Mouse (Mus musculus): ENCODE measurements around the gene Nol3.
A peak's percentile ranks its signal among the peaks of the same experiment; 100 is the strongest.
"Not testable (repeated sequence)": the region's sequence is repeated elsewhere in the genome, so short reads cannot be mapped to it uniquely, and the experiment has no call there.

The Nol3 gene

DNA sequence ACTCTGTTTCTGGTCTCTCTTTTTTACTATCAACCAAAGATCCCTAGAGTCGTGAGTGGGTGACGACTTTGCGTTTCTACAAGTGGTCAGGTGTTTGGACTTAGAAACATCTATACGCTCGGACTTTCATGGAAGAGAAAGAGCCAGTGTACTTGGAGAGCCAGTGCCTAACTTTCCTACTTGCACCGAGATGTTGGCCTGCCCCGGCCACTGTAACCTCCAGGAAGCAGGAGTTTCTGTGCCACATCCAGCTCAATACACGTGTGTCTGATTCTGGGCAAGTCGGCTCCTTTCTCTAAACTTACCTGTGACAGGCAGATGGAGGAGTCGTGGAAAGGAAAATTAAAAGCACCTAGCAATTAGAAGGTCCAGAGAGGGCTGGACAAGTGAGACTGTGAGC lies at the start of gene Nol3:
Gene Nol3, plus strand, starts transcription at position 301 of the 400 bp plus-strand sequence.
- no peak for DNase-seq

DNA sequence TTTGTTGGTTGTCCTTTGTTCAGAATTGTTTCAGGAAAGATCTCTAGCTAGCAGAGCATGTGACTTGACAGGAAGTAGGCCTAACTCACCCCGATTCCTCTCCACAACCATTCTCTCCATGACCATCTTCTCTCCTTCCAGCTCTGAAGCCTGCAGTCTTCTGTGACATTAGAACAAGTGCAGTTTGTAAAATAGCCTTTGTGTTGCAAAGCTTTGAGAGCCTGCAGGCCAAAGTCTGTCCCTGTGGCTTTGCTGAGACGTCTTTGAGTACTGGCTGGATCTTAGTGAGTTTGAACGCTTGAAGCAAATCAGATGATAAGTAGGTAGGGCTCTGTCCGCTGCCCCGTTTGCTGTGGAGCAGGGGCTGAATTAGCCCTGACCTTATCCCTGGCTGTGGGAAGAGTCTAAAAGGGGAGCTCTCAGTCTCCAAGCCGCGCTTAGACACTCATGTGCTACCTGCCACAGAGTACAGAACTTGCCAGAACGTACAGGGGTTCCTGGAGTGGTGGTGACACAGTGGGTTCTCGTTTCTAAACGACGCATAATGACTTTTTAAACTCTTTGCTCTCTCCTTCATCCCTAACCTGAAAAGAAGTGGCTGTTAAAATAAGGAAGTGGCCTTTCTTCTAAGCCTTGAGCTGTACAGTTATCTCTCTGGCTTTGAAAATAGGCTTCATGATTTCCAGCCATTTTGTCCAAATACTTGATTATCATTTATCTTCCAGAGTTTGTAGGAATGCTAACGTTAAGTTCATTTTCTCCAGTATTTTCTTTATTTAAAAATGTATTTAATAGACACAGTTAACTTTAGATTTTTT lies 44.2 kb upstream of the Nol3 start:
- DNase-seq: no peak

DNA sequence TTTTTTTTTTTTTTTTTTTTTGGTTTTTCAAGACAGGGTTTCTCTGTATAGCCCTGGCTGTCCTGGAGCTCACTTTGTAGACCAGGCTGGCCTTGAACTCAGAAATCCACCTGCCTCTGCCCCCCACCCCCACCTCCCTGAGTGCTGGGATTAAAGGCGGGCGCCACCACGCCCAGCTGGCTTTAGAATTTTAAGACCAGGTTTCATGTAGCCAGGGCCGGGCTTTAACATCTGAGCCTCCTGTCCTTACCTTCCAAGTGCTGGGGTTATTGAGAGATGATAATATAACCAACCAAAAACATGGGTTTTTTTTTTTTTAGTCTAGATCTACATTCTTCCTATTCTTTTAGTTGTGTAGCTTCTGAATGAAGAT lies 43.6 kb upstream of the Nol3 start:
- not testable (repeated sequence) for DNase-seq

DNA sequence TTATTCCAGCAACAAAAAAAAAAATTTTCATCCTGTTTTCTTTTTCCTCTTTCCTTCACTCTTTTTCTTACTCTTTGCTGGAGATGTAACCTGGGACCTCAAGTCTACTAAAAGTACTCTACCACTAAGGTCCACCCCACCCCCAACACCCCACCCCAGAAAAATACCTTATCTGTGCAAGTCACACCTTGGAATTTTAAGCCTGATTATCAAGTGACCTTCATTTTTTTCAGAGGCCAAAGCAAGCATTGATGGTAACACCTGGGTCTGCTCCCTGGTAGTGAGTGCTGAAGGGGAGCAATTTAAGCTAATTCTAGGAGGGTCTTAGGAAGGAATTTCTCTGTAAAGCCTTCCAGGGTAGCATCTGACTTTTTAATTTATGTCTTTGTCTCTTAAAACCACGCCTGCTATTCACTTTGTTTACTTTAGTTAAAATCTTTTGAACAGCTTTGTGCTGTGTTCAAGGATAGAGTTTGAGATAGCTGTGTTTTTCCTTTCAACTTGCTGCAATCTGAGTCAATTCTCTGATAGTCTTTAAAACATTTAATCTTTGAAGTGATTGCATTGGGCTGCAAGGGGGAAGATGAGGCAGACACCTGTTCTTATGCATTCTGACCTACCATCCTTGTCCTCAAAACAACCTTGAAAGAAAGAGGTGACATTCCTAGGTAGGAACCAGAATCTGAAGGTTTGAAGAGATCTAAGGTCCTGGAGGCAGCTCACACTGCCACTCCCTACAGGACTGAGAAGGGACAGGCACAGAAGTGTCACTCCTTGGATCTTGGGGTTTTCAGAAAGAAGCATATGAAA lies 42.6 kb upstream of the Nol3 start:
- DNase-seq: no peak

DNA sequence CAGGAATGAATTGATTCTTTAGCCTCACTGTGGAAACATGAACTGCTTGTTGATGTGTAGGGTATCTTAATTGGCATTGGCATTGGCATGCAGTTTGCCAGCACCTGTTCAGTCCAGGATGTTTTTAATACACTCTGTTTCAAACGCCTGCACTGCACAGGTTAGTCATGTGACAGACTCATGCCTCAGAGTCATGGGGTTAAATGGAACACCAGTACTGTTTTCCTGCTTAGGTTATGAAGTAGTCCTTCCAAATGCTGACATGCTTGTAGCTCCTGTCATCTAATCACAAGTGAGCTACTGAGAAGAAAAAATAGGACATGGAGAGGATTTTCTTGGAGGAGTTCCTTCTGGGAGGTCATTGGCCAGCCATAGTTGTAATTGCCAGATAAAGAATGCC lies 40.7 kb upstream of the Nol3 start:
- DNase-seq: no peak

DNA sequence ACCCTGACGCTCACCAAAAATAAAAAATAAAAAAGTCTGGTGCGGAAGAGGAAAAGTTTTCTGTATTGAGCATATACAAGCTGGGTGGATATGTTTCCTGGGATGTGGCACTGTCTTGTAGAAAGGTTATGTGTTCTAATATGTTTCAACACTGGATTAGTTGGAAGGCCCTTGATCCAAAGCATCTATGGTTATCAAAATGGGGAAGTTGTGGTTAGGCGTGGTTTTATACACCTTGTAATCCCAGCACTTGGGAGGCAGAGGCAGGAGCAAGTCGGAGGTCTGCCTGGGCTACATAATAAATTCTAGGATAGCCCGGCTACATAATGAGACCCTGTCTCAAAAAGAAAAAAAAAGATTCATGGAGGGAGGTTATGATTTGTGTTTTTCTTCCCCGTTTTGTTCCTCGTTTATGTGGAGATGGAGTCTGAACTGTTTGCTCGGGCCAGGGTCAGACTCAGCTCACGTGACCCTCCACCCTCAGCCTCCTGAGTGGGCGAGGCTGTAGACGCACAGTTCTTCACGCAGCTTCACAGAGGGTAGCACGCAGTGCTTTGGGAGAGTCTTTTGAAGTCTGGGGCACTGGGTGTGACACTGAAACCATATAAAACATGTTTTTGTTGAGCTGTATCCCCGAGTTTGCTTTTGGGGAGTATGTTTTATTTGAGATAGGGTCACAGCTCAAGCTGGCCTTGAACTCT lies 38.3 kb upstream of the Nol3 start:
- no peak for DNase-seq

DNA sequence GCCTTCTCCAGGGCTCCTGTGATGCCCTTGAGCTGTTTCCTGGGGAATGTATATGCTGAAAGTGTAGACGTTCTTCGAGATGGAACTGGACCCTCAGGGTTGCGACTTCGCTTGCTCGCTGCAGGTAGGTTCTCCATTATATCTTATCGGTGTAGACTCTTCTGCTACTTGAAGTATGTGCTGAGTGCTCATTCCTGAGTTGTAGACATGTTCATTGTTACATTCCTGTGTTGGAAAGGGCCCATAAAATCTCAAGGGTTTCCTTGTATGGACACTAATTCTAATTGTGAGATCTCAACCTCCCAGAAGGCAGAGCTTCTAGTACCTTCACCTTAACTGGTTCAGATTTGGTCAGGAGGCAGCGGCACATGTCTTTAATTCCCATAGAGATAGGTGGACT lies 34.9 kb upstream of the Nol3 start:
- DNase-seq: no peak

DNA sequence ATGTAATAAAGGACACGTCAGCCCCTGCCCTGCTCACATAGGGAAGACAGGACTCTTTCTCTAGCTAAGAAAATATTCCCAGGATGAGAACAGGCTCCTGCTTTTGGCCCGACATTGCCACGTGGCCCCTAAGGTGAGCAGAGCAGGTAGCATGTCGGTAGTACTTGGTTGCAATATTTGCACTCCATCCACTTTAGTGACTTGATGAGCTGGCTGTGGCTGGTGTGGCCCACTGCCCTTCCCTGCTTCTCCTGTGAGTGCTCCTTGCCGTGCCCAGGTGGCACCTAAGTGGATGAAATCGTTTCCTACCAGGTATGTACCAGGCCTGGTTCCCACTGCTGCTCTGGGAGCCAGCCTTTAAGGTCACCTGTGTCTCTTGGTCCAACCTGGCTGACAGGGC lies 24.0 kb upstream of the Nol3 start:
- DNase-seq: peak in 1 of 2 experiments; percentile 55

DNA sequence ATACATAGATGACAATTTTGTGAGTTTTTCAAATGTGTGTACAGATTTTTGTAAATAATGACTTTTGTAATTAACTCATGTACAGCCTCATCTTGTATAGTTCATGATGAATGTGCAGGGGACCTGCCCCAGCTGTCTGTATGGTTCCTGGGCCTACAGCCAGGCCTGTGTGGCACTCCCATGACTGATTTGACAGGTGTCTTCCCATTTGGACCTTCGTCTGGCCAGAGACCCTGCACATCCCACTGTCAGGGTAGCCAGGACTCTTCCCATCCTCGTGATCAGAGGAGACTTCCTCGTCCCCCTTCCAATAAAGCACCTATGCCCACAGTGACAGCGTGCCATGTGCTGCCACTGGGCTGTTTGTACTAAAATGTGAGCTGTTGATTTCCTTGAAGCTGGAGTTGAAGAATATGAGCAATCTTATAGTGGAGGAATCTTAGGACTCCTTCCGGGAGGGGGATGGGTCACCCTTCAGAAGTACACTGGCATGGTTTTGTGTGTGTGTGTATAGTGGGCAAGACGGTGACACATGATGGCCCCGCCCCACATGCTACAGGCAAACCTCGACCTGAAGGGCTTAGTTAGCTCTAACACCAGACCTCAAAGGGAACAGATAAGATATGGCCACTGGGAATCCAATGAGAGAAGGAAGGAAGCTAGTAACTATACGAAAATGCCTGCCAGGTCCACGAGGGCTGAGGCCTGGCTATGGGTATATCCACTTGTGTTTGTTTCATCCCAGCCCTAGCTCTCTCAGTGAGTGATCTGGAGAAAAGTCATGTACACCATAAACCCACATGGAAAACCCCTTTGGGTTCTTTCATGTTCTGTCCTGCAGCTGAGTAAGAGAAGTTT lies 23.0 kb upstream of the Nol3 start:
- no peak for DNase-seq

DNA sequence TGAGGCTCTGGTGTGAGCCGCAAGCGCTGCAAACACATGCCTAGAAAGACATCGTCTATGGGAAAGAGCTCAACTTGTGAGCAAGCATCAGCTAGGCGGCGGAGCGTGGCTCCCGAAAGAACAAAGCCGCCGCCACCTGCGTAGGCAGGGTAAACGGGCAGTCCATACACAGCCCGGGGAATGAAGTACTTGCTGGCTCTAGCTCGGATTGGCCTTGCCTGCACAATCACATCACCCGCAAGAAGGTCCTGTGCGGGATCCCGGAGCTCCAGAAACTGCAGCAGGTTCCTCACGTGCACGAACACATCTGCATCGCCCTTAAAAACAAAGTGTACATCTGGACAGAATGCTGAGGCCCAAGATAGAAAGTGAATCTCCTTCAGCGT lies 22.2 kb upstream of the Nol3 start:
- DNase-seq: no peak

DNA sequence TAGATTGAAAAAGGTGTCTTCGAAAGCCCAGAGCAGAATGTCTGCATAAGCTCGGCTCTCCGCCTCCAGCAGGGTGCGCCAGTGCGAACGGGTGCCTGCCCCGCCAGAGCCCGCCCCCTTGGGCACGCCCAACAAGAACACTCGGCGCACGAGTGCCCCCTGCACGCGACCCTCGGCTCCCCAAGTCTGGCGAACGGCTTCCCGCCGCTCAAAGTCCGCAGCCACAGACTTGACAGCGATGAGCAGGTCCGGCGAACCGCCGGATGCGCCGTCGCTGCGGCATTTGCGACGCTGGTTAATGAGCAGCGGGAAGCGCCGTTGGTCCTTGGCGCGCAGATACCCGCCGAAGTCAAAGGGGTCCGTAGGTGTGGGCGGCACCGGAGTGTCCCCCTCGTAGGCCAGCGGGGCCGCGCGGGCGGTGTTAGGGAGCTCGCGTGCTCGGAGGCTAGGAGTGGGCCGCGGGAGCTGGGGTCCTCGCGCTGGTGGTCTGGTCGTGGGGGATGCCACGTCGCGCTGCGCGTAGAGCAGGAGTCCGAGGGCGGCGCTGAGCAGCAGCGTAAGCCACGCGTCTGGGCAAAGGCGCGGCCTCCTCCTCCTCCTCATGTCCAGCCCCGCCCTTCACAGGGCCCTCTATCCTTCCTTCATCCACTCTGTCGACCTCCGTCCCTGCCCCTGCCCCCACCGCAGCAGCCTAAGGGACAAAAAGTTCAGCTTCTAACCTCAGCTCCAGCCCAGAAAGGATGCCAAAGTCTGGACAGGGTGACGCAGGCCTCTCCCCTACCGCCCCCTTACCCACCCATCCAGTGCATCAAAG lies 21.6 kb upstream of the Nol3 start:
- DNase-seq: peak; percentile 92 to 93

DNA sequence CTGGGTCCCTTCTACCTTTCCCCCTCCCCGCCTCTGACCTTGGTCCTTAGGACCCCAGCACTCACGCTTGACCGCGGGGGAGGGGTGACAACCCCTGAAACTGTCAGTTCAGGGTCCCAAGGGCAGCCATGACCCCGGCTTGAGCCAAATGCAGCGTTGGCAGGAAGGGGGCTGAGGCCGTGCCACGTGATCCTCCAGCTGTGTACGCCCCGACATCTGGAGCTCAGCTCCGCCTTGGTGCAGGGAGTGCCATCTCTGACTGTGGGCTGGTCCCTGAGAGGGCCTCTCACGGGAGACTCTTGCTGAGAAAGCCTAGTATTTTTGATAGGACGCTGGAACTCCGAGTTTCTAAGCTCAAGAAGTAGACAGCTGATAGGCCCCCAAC lies 21.0 kb upstream of the Nol3 start, which contains the start of gene B3gnt9:
Gene B3gnt9, minus strand, starts transcription at position 188 of the 385 bp plus-strand sequence.
- peak; percentile 75 to 91 for DNase-seq

DNA sequence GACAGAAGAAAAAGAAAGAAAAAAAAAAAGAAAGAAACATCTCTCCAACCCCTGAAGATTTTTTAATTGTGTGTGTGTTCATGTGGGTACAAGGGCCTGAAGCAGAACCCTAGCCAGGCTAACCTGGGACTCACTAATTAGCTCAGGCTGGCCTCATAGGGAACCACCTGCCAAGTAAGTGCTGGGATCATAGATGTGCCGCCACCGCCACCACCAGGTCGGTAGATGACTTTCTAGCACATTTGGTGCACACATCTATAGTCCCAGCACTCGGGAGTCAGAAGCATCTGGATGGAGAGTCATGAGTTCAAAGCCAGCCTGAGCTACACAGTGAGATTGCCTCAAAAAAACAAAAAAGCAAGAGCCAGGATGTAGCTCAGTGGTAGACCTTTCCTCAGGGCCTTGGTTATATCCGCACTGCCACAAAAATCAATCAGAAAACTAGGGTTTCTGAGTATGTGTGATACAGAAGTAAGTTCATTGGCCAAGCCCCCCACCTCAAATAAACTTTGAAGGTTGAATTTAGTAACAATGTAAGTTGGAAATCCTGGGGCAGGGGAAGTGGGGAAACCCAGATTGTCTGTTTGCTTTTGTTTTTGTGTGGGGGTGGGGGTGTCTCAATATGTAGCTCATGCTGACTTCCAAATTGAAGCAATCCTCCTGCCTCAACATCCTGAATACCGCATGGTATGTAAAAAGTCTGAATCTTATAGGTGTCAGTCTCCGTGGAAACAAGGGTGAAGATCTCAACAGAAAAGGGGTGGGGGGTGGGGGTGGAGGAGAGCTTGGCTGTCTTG lies 18.4 kb upstream of the Nol3 start:
- DNase-seq: no peak

DNA sequence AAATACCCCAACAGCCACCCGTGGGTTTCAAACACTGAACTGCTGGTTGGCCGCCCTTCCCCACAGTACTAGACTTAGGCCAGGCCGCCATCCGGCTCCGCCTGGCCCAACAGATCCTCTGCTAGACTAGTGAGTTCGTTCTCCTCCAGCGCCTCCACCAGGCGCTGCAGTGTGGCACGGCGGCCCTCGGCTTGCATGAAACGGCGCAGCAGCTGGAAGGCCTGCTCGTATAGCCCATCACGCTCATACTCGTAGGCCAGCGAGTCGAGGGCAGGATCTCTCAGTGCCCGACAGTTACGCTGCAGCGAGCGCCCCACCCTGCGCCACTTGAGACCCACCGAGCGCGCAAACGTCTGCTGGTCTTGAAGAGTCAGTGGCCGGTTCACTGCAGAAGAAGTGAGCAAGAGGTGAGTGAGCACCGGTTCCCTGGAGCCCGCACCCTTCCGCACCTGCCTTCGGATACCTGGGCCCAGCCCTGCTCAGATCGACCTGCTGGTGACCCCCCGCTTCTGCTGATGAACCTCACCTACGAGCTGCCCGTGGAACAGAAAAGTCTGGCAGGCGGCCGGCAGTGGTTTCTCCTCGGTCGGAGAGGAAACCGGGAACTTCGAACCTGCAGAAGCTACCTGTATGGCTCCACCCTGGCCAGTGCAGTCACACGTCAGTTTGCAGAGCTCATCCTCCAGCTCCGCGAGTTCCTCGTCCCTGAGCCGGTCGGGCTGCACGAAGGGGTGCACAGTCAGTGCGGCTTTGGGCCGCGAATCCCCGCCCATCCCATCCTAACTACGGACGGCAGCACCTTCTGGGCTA lies 16.8 kb upstream of the Nol3 start:
- peak; percentile 53 to 73 for DNase-seq

DNA sequence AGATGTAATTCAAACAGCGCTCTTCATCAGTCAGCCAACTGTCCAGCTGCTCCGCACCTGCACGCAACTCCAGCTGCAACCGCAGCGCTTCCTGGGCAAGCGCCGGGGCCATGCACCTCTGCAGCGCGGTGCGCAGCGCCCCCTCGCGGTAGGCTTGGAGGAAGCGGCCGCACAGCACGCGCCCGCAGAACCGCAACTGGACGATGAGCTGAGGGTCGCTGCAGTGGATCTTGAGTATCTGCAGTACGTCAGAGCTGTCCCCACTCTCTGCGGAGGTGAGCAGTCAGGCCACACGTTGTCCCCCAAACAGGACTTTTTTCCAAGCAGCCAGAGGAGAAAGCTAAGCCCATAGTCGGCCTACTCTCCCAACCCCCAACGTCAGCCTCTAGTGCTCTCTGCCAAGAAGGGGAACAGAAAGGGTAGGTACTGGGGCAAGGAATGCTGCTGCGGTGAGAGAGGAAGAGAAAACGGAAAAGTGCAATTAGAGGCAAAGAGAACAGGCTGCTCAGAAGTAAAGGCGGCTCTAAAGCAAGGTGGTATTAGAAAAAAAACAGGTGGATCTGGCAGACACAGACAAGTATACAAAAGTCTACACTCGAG lies 16.1 kb upstream of the Nol3 start:
- DNase-seq: peak; percentile 86 to 87

DNA sequence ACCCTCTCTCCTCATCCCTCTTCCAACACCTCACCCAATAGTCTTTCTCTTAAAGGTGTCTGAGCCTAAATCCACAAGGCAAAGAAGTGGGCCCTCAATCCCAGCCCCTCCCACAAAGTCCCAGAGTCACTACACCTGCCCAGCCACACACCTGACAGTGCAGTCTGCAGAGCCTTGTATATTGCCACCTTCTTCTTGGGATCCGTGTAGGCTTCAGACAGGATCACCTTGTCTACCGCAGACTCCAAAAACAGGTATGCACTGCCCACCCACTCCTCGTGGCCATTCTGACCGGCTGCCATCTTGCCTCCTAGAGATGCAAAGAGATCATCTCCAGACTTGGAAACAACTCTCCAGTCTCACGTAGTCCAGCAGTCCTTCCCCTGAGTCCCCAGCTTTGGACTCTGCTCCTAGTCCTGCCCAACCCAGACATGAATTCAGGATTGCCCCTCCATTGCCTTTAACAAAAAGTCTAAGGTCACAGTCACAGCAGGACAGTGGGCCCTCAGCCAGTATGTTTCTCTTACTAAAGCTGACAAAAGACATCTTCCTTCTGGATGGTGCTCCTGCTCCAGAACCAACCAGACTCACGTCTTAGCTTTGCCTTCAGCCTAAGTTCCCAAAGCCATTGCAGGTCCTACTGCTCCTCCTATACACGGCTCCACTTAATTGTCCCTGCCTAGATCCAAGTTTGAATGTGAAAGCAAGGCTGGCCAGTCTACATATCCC lies 15.4 kb upstream of the Nol3 start:
- peak in 1 of 2 experiments; percentile 61 for DNase-seq

DNA sequence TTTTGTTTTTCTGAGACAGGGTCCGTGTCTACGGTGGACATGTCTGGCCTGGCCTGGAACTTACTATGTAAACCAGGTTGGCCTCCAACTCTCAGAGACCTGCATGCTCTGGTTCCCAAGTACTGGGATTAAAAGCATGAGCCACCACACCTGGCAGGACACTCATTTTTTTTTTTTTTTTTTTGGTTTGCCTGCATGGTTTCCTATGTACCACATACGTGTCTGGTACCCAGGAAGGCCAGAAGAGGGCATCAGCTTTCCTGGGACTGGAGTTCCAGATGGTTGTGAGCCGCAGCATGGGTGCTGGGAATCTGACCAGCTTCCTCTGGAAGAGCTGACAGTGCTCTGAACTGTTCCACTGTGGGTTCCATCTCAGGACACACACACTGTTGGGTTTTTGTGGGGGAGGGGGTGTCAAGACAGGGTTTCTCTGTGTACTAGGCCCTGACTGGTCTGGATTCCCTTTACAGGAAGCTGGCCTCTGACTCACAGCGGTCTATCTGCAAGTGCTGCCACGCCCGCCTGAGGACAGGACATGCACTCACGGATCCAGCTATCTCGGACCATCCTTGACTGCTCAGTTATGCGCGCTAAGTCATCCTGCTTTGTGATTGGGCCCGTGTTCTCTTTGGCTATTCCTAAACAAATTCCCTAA lies 14.5 kb upstream of the Nol3 start:
- DNase-seq: no peak

DNA sequence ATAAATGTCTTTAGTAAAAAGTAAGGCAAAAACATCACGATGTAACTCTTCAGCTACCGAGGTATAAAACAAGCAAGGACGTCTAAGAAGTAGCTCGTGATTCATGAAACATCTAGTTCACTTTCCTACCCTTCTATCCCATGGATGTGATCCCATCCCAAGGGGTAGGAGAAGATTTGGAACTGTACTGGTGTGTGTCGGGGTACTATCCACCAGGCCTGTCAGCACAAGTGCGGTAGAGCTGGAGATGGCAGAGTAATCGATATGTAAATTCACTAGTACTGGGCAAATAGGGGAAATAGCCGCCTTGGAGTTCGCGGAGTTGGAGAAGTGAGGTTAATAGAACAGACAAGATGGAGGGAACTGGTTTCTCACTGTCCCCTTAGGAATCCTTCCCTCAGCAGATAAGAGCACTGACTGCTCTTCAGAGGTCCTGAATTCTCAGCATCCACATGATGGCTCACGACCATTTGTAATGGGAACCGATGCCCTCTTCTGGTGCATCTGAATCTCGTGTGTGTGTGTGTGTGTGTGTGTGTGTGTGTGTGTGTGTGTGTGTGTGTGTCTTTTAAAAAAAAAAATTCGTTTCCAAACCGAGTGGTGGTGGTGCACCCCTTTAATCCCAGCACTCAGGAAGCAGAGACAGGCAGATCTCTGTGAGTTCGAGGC lies 12.6 kb upstream of the Nol3 start:
- DNase-seq: no peak

Measured in lung, postnatal 4 days (tissue).